8 mouse cellular contexts compared by ENCODE assay signal in the genomic region with DNA sequence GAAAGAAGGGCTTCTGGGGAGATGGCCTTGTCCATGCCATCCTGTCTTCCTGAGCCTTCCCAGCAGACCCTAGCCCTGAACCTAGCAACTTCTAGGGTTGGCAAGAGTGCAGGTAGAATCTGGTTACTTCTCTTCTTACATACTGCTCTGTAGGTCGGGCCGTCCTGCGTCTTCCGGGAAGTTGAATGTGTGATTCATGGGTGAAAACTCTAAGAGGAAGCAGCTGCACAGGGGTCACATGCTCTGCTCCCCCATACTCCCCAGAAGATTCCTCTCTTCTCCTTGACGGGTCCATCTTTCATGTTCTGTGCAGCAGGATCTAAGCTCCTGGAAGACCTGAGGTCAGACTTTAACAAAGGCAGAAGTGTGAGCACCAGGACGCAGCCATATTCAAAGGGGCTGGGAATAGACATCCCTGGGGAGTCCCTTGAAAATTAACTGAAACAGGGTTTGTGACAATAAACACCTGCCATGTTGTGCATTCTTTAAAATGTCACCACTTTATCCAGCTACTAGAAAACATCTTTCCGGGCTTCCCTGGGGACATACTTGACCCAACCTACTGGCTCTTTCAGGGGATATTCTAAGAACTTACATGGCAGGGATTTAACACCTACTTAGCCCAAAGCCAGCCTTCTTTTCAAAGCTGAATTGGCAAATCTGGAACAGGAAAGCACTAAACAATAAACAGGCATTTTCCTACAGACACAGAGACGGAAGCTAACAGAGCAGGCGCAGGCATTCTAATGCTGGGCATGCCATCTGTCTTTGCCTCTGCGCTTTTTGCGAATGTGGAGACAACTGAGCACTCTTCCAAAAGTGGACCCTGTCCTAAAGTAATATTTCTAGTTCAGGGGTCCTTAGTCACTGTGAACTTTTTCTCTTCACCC.
A peak's percentile ranks its signal among the peaks of the same experiment; 100 is the strongest.
DNase-seq lines count a peak whose midpoint lies in the region; ATAC-seq and TF ChIP-seq lines count a peak whose summit lies in the region.
"Had no signal": no experiment of that assay in that cellular context is flagged by ENCODE, and none has a peak within 500 bp of the region (broad histone marks: within the 10 kb centered on the region; RNA-seq: fewer than 3 reads in every experiment).

No protein-coding gene starts in this region.

- H3K9ac ChIP-seq in liver, adult 2 months (ENCODE audit: low read depth, low read length): no peak overlapping the region
- H3K9ac ChIP-seq in liver, embryonic 11.5 days (ENCODE audit: low read depth, low read length): no peak overlapping the region
- H3K9ac ChIP-seq in forebrain, embryonic 15.5 days (replicated peaks): no peak overlapping the region
- H3K9ac ChIP-seq in limb, embryonic 15.5 days: no peak overlapping the region
- H3K9ac ChIP-seq: limb, embryonic 13.5 days had no signal

- no peak overlapping the region for H3K4me2 ChIP-seq in liver, embryonic 11.5 days
- no peak overlapping the region for H3K4me2 ChIP-seq in forebrain, embryonic 15.5 days (replicated peaks)
- H3K4me2 ChIP-seq in limb, embryonic 15.5 days: no peak overlapping the region
- H3K4me2 ChIP-seq: limb, embryonic 13.5 days had no signal

- no peaks in the 10 kb centered on the region for H3K9me3 ChIP-seq in liver, embryonic 11.5 days (ENCODE audit: control insufficient read depth, low read length)
- H3K9me3 ChIP-seq in forebrain, embryonic 15.5 days: no peaks in the 10 kb centered on the region
- no peaks in the 10 kb centered on the region for H3K9me3 ChIP-seq in limb, embryonic 15.5 days
- H3K9me3 ChIP-seq: limb, embryonic 13.5 days had no signal

- no peak for DNase-seq in liver, adult 2 months (ENCODE audit: extremely low read depth, low read depth, low spot score)
- no peak for DNase-seq in liver, embryonic 11.5 days (ENCODE audit: low spot score)
- peak; percentile 4 for DNase-seq in splenic B cell, adult 2 months (ENCODE audit: low read depth, low spot score)
- no peak for DNase-seq in frontal cortex, postnatal 25 days (ENCODE audit: low spot score in 2 of 2)
- no peak for DNase-seq in adrenal gland, adult 2 months

- no peak for TF ChIP-seq CTCF in liver, adult 2 months (IDR thresholded peaks at IDR 0.05; ENCODE audit: low read depth, low read length)

- H3K36me3 ChIP-seq in liver, adult 2 months (ENCODE audit: control insufficient read depth, insufficient read depth, low read length): no peaks in the 10 kb centered on the region
- no peaks in the 10 kb centered on the region for H3K36me3 ChIP-seq in liver, embryonic 11.5 days (ENCODE audit: control insufficient read depth, insufficient read depth, low read length)
- no peaks in the 10 kb centered on the region for H3K36me3 ChIP-seq in forebrain, embryonic 15.5 days
- H3K36me3 ChIP-seq in limb, embryonic 15.5 days: no peaks in the 10 kb centered on the region
- no peaks in the 10 kb centered on the region for H3K36me3 ChIP-seq in splenic B cell, adult 2 months (ENCODE audit: control insufficient read depth, insufficient read depth, low read length, poor library complexity, severe bottlenecking)
- H3K36me3 ChIP-seq: limb, embryonic 13.5 days had no signal

- no peaks in the 10 kb centered on the region for H3K4me1 ChIP-seq in liver, adult 2 months (ENCODE audit: control insufficient read depth, insufficient read depth, low read length)
- no peaks in the 10 kb centered on the region for H3K4me1 ChIP-seq in liver, embryonic 11.5 days (replicated peaks; ENCODE audit: control insufficient read depth, insufficient read depth, low read length)
- H3K4me1 ChIP-seq in forebrain, embryonic 15.5 days: peaks cover 27% of the 10 kb centered on the region
- H3K4me1 ChIP-seq in limb, embryonic 15.5 days: no peaks in the 10 kb centered on the region

- no peak overlapping the region for H3K4me3 ChIP-seq in liver, adult 2 months (ENCODE audit: insufficient read depth, low read depth, low read length)
- H3K4me3 ChIP-seq in liver, embryonic 11.5 days (ENCODE audit: low read depth, low read length): no peak overlapping the region
- H3K4me3 ChIP-seq in forebrain, embryonic 15.5 days: no peak overlapping the region
- no peak overlapping the region for H3K4me3 ChIP-seq in limb, embryonic 15.5 days
- H3K4me3 ChIP-seq: limb, embryonic 13.5 days had no signal

- ATAC-seq in liver, embryonic 11.5 days (replicated peaks; ENCODE audit: low FRiP score): no peak
- ATAC-seq in forebrain, embryonic 15.5 days (replicated peaks): peak; percentile 41; the same call in 1 of the 2 replicates
- ATAC-seq in limb, embryonic 15.5 days (ENCODE audit: insufficient number of reproducible peaks, low FRiP score, low TSS enrichment, low read depth): no peak

- no peaks in the 10 kb centered on the region for H3K79me2 ChIP-seq in liver, adult 2 months (ENCODE audit: control insufficient read depth, insufficient read depth, low read length)

- 79% methylated on average over 11 of the region's 11 CpGs for WGBS in liver, adult 2 months
- WGBS in liver, embryonic 11.5 days: 61% methylated on average over 11 of the region's 11 CpGs
- 40% methylated on average over 11 of the region's 11 CpGs for WGBS in forebrain, embryonic 15.5 days
- WGBS in limb, embryonic 15.5 days: 68% methylated on average over 11 of the region's 11 CpGs

- peak overlapping the region; percentile 41 for H3K27ac ChIP-seq in liver, adult 2 months (replicated peaks; ENCODE audit: insufficient read depth, low read depth, low read length)
- no peak overlapping the region for H3K27ac ChIP-seq in liver, embryonic 11.5 days (ENCODE audit: low read depth, low read length)
- peak overlapping the region; percentile 82 for H3K27ac ChIP-seq in forebrain, embryonic 15.5 days (replicated peaks)
- H3K27ac ChIP-seq in limb, embryonic 15.5 days: peak overlapping the region; percentile 1; the same call in 1 of the 2 replicates
- H3K27ac ChIP-seq: limb, embryonic 13.5 days had no signal

- H3K27me3 ChIP-seq in liver, adult 2 months (ENCODE audit: control insufficient read depth, insufficient read depth, low read length): no peaks in the 10 kb centered on the region
- no peaks in the 10 kb centered on the region for H3K27me3 ChIP-seq in liver, embryonic 11.5 days (replicated peaks; ENCODE audit: control insufficient read depth, insufficient read depth, low read length)
- no peaks in the 10 kb centered on the region for H3K27me3 ChIP-seq in forebrain, embryonic 15.5 days
- no peaks in the 10 kb centered on the region for H3K27me3 ChIP-seq in limb, embryonic 15.5 days
- no peaks in the 10 kb centered on the region for H3K27me3 ChIP-seq in splenic B cell, adult 2 months (ENCODE audit: control insufficient read depth, insufficient read depth, low read length, poor library complexity, severe bottlenecking)

- TF ChIP-seq POLR2A in liver, adult 2 months (IDR thresholded peaks at IDR 0.05; ENCODE audit: extremely low read depth, insufficient read depth, low read length): no peak
